Mouse (Mus musculus) CH12.LX (cell line): Measurements from ENCODE around the gene Adsl. TPM values are rescaled to one million over a fixed set of nuclear protein-coding genes. Genes with fewer than 3 reads are reported as not detected.
"Not testable (repeated sequence)": the region's sequence is repeated elsewhere in the genome, so short reads cannot be mapped to it uniquely, and the experiment has no call there.

Experiments used
- DNase-seq: peaks from one replicate; pipeline ENCODE4 v3.0.0-alpha.2; 2013; ENCODE audit errors: extremely low read depth
- H3K27ac ChIP-seq: 2 replicates; pipeline ENCODE4 v1.5.1; 2012; ENCODE audit warnings: low read depth, mild to moderate bottlenecking, control low read depth, moderate library complexity; ENCODE audit not compliant: insufficient read depth
- H3K27me3 ChIP-seq: replicated peaks from 2 replicates; pipeline ENCODE3; 2012; ENCODE audit warnings: inconsistent platforms
- H3K36me3 ChIP-seq, 2 experiments: replicated peaks in 1 of 2; 2 replicates each; pipeline versions ENCODE3 to v1.6.1; 2012; ENCODE audit warnings: inconsistent platforms in 1 of 2, low read length in 1 of 2, mild to moderate bottlenecking in 1 of 2, mixed read lengths in 1 of 2, moderate library complexity in 1 of 2; ENCODE audit not compliant: control insufficient read depth in 1 of 2, insufficient read depth in 1 of 2
- H3K4me1 ChIP-seq, 2 experiments: 2 replicates each; pipeline ENCODE4 v1.6.1; 2012; ENCODE audit warnings: inconsistent platforms in 1 of 2, moderate library complexity in 1 of 2; ENCODE audit not compliant: insufficient read depth in 2 of 2, control insufficient read depth in 1 of 2
- H3K4me2 ChIP-seq: 2 replicates; pipeline ENCODE4 v1.6.1; 2012; ENCODE audit warnings: low read depth, mild to moderate bottlenecking, control low read depth; ENCODE audit not compliant: poor library complexity, insufficient read depth, severe bottlenecking
- H3K4me3 ChIP-seq, 3 experiments: fragments of 150-350 bp in 1 of 3; sonication (generic) in 1 of 3; replicated peaks in 1 of 3; 2 replicates each; pipeline versions ENCODE3 to v1.5.1; 2011 to 2012; ENCODE audit warnings: low read depth in 2 of 3, low read length in 2 of 3, mild to moderate bottlenecking in 2 of 3, moderate library complexity in 2 of 3, control low read depth in 1 of 3, improper control_type of control experiment in 1 of 3, inconsistent platforms in 1 of 3, mixed read lengths in 1 of 3; ENCODE audit not compliant: poor library complexity in 1 of 3
- H3K79me2 ChIP-seq: replicated peaks from 2 replicates; pipeline ENCODE4 v1.6.1; 2012; ENCODE audit warnings: mild to moderate bottlenecking, moderate library complexity; ENCODE audit not compliant: control insufficient read depth, poor library complexity, insufficient read depth, severe bottlenecking; ENCODE audit errors: extremely low read depth
- H3K9ac ChIP-seq: 2 replicates; pipeline ENCODE4 v1.6.1; 2012; ENCODE audit warnings: low read depth, mild to moderate bottlenecking, control low read depth, moderate library complexity; ENCODE audit not compliant: insufficient read depth
- H3K9me3 ChIP-seq: replicated peaks from 2 replicates; pipeline ENCODE3; 2012; ENCODE audit warnings: low read length, inconsistent platforms, mixed read lengths
- CTCF ChIP-seq, 2 experiments: IDR thresholded peaks in 1 of 2; conservative IDR thresholded peaks in 1 of 2; 2 replicates each; pipeline ENCODE4 v1.5.1; 2011 to 2012; ENCODE audit warnings: low read depth in 2 of 2, low read length in 2 of 2, improper control_type of control experiment in 1 of 2, inconsistent platforms in 1 of 2, mild to moderate bottlenecking in 1 of 2, moderate library complexity in 1 of 2
- E2F4 ChIP-seq: IDR thresholded peaks from 2 replicates; pipeline ENCODE4 v1.6.1; 2011; ENCODE audit warnings: low read depth, low read length, improper control_type of control experiment; ENCODE audit not compliant: insufficient replicate concordance
- ELF1 ChIP-seq: IDR thresholded peaks from 2 replicates; pipeline ENCODE4 v1.6.1; 2014; ENCODE audit warnings: low read depth, mild to moderate bottlenecking, inconsistent platforms, low read length, improper control_type of control experiment
- EP300 ChIP-seq: IDR thresholded peaks from 2 replicates; pipeline ENCODE4 v1.6.1; 2011; ENCODE audit warnings: low read length, improper control_type of control experiment
- MAFK ChIP-seq: IDR thresholded peaks from 2 replicates; pipeline ENCODE4 v1.6.1; 2011; ENCODE audit warnings: low read length, improper control_type of control experiment; ENCODE audit not compliant: insufficient replicate concordance
- MEF2A ChIP-seq: IDR thresholded peaks from 2 replicates; pipeline ENCODE4 v1.6.1; 2014; ENCODE audit warnings: low read depth, mild to moderate bottlenecking, inconsistent platforms, low read length, improper control_type of control experiment, borderline replicate concordance
- POLR2AphosphoS2 ChIP-seq: IDR thresholded peaks from 2 replicates; pipeline ENCODE4 v1.6.1; 2011; ENCODE audit warnings: low read depth, low read length, improper control_type of control experiment
- RCOR1 ChIP-seq: conservative IDR thresholded peaks from 2 replicates; pipeline ENCODE4 v1.6.1; 2012; ENCODE audit warnings: low read depth, mild to moderate bottlenecking, inconsistent platforms, low read length, improper control_type of control experiment
- TBP ChIP-seq: conservative IDR thresholded peaks from 2 replicates; pipeline ENCODE4 v1.6.1; 2011; ENCODE audit warnings: low read depth, low read length, improper control_type of control experiment
- ZNF384 ChIP-seq: IDR thresholded peaks from 2 replicates; pipeline ENCODE4 v1.6.1; 2012; ENCODE audit warnings: low read depth, low read length, improper control_type of control experiment, inconsistent platforms
- dilution Hi-C: fragments of 300-500 bp; cut with MboI; formaldehyde crosslinking; loops from 2 replicates; pipeline ENCODE4 v1.14.3; 2020; ENCODE audit warnings: low sequenced_read_pairs; ENCODE audit not compliant: extremely low pct_unique_long_range_greater_than_20kb, extremely low pct_ligation_motif_present
- in situ Hi-C: fragments of 300-500 bp; cut with MboI; formaldehyde crosslinking; loops from 3 replicates; pipeline ENCODE4 v1.14.3; 2019; ENCODE audit warnings: low sequenced_read_pairs, low pct_ligation_motif_present, low pct_unique_long_range_greater_than_20kb, mixed read lengths
- polyA plus RNA-seq: library from polyadenylated mRNA; unstranded; fragments of >175 nt; gene quantifications from 2 replicates; pipeline ENCODE4 v1.2.1, GENCODE M21; 2012; ENCODE audit warnings: low read depth; ENCODE audit not compliant: insufficient read length
- total RNA-seq, 2 experiments: library from RNA; depleted of rRNA; stranded (reverse); fragments of 300-350 nt in 1 of 2; fragments of >200 nt in 1 of 2; gene quantifications; 2 replicates each; pipeline ENCODE4 v1.2.3; 2012 to 2014

The Adsl gene
- total and polyA plus RNA-seq, 3 experiments = 226 to 356 (median 276) TPM

DNA sequence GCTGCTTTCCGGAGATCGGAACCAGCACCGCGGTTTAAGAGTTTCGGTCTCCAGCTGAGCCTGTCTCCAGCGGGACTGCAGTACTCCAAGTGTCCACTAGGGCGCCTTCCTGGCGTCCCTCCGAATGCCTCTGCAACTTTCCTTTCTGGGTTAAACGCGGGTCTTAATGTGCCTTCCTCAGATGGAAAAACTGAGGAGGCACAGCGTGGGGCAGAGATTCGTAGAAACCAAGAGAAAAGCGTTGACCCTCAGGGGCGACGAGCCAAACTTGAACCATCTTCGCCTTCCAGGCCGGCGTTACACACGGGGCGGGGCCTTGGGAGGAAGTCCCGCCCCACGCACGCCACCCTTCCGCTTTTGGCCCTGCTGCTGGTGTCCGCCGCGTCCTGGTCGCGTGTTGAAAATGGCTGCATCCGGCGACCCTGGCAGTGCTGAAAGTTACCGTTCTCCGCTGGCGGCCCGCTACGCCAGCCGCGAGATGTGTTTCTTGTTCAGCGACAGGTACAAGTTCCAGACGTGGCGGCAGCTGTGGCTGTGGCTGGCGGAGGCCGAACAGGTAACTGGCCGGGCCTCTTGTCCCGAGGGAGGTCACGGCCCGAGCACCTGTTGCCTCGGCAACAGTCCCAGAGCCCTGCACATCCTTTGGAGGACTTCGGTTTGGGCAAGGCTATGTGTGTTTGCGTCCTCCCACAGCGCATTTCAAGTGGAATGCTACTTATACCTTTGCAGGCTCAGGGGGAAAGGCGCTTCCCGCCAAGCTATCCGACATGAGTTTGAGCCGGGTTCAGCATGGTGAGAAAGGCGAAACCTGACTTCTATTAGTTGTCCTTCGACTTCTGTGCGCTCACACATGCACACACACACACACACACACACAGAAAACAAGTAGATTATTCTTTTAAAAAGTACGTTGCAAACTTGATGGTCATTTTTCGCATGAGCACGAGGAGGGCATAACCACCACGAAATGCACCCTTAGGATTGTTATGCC lies at the start of gene Adsl (continued):
- TF ChIP-seq ZNF384 = no peak
- TF ChIP-seq CTCF (conservative IDR thresholded peaks at IDR 0.05 in 1 of 2, IDR thresholded peaks at IDR 0.05 in 1 of 2; ENCODE audit: low read depth in 2 of 2, low read length in 2 of 2) = peak; percentile 81 to 94

DNA sequence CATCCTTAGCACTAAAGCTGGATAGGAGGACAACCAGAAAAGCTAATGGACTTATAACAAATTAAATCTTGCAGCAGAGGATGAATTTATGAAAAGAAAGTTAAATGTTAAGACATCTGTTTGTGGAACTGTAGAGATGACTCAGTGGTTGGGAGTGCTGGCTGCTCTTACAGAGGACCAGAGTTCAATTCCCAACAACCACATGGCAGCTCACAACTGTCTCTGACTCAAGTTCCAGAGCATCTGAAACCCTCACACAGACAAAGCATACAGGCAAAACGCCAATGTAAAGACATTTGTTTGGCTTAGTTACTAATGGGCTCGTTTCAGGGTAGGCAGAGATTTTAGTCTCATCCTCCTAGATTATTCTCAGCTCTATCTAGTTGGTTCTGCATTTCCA lies 48.5 kb upstream of the Adsl start:
- Histone ChIP-seq H3K9ac (no peak overlapping the region), H3K4me3 (no peak overlapping the region), H3K27me3 (no peaks in the 10 kb centered on the region), H3K79me2 (no peaks in the 10 kb centered on the region), H3K4me1 (peaks cover 3 to 30% of the 10 kb centered on the region in 2 experiments; a peak in 3 of 4 replicates), H3K36me3 (peaks cover 75 to 86% of the 10 kb centered on the region in 2 experiments), H3K27ac (no peak overlapping the region), H3K9me3 (no peaks in the 10 kb centered on the region), H3K4me2 (no peak overlapping the region)
- no peak for DNase-seq
- dilution Hi-C loops = no loop called here
- in situ Hi-C loops = no loop called here
- TF ChIP-seq ELF1 (no peak), MAFK (no peak), CTCF (conservative IDR thresholded peaks at IDR 0.05 in 1 of 2, IDR thresholded peaks at IDR 0.05 in 1 of 2; ENCODE audit: low read depth in 2 of 2, low read length in 2 of 2) (no peak)

DNA sequence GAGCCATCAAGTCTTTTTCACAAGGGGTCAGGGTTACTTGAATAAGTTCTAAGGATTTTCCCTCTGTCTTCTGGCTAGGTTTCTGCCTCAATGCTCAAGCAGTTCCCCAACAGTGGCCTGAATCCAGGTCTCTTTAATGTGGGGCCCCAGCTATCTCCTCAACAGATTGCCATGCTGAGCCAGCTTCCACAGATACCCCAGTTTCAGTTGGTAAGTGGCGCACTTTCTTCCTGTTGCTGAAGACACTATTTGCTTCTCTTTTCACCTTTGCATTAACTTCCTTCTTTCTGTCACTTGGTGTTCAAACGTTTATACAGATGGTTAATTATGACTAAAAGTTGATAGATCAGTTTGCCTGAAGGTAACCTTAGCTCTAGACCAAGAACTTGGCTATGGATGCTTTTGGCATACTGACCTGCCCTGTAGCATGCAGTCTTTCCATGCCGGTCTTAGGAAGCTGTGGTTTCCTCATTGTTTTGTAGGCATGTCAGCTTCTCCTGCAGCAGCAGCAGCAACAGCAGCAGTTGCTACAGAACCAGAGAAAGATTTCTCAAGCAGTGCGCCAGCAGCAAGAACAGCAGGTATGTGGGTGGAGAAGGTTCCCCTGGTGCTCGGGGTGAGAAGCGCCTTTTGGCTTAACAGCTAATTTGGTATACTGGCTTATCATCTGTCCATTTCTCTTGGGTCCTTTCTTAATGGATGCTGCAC lies 46.3 kb upstream of the Adsl start:
- in situ Hi-C loops = no loop called here
- peaks cover 0 to 27% of the 10 kb centered on the region in 2 experiments; a peak in 2 of 4 replicates for H3K4me1 ChIP-seq
- H3K9ac ChIP-seq = no peak overlapping the region
- no peaks in the 10 kb centered on the region for H3K27me3 ChIP-seq
- no peak overlapping the region for H3K27ac ChIP-seq
- H3K4me2 ChIP-seq = no peak overlapping the region
- dilution Hi-C loops = no loop called here
- H3K79me2 ChIP-seq = no peaks in the 10 kb centered on the region
- DNase-seq = no peak
- H3K9me3 ChIP-seq = no peaks in the 10 kb centered on the region
- H3K36me3 ChIP-seq = peaks cover 68 to 86% of the 10 kb centered on the region in 2 experiments
- H3K4me3 ChIP-seq = no peak overlapping the region
- TF ChIP-seq EP300 (no peak), E2F4 (no peak), RCOR1 (no peak), POLR2AphosphoS2 (no peak), MEF2A (no peak), TBP (no peak)

DNA sequence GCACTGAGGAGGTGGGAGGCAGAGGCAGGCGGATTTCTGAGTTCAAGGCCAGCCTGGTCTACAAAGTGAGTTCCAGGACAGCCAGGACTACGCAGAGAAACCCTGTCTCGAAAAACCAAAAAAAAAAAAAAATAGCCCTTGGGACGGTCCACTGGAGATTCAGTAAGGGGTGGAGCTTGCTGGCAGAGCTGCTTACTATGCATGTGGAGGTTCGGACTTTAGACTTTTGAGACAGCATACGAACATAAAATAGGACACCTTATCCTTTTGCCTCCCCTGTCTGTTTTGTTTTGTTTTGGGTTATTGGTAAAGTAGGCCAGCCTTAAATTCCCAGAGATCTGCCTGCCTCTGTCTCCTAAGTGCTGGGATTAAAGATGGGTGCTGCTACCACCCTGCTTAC lies 43.5 kb upstream of the Adsl start:
- peaks cover 58 to 72% of the 10 kb centered on the region in 2 experiments for H3K36me3 ChIP-seq
- H3K4me3 ChIP-seq, H3K79me2 ChIP-seq, H3K27ac ChIP-seq, H3K9me3 ChIP-seq, dilution Hi-C loops, DNase-seq, H3K9ac ChIP-seq, in situ Hi-C loops, H3K27me3 ChIP-seq, H3K4me2 ChIP-seq: not testable (repeated sequence)
- H3K4me1 ChIP-seq = peaks cover 0 to 12% of the 10 kb centered on the region in 2 experiments; a peak in 2 of 4 replicates
